Mouse (Mus musculus) CH12.LX (cell line): Measurements from ENCODE around the gene Pax4.

Experiments
- BHLHE40 ChIP-seq: IDR thresholded peaks from 2 replicates; pipeline ENCODE4 v1.6.1; 2011; ENCODE audit warnings: mild to moderate bottlenecking, low read depth, low read length, improper control_type of control experiment
- CHD2 ChIP-seq: IDR thresholded peaks from 2 replicates; pipeline ENCODE4 v1.6.1; 2011; ENCODE audit warnings: low read length, improper control_type of control experiment
- CTCF ChIP-seq, 2 experiments: IDR thresholded peaks in 1 of 2; conservative IDR thresholded peaks in 1 of 2; 2 replicates each; pipeline ENCODE4 v1.5.1; 2011 to 2012; ENCODE audit warnings: low read depth in 2 of 2, low read length in 2 of 2, improper control_type of control experiment in 1 of 2, inconsistent platforms in 1 of 2, mild to moderate bottlenecking in 1 of 2, moderate library complexity in 1 of 2
- E2F4 ChIP-seq: IDR thresholded peaks from 2 replicates; pipeline ENCODE4 v1.6.1; 2011; ENCODE audit warnings: low read depth, low read length, improper control_type of control experiment; ENCODE audit not compliant: insufficient replicate concordance
- ELF1 ChIP-seq: IDR thresholded peaks from 2 replicates; pipeline ENCODE4 v1.6.1; 2014; ENCODE audit warnings: low read depth, mild to moderate bottlenecking, inconsistent platforms, low read length, improper control_type of control experiment
- EP300 ChIP-seq: IDR thresholded peaks from 2 replicates; pipeline ENCODE4 v1.6.1; 2011; ENCODE audit warnings: low read length, improper control_type of control experiment
- GABPA ChIP-seq: IDR thresholded peaks from 2 replicates; pipeline ENCODE4 v1.6.1; 2012; ENCODE audit warnings: low read depth, low read length, improper control_type of control experiment, inconsistent platforms; ENCODE audit not compliant: insufficient replicate concordance
- IRF4 ChIP-seq: IDR thresholded peaks from 2 replicates; pipeline ENCODE4 v1.6.1; 2014; ENCODE audit warnings: low read depth, mild to moderate bottlenecking, inconsistent platforms, low read length, improper control_type of control experiment
- MAX ChIP-seq: IDR thresholded peaks from 2 replicates; pipeline ENCODE4 v1.6.1; 2011; ENCODE audit warnings: low read length, improper control_type of control experiment
- MXI1 ChIP-seq: IDR thresholded peaks from 2 replicates; pipeline ENCODE4 v1.6.1; 2011; ENCODE audit warnings: mild to moderate bottlenecking, low read depth, low read length, improper control_type of control experiment
- POLR2A ChIP-seq: IDR thresholded peaks from 2 replicates; pipeline ENCODE4 v1.6.1; 2011; ENCODE audit warnings: low read depth, mild to moderate bottlenecking, improper control_type of control experiment, low read length
- RCOR1 ChIP-seq: conservative IDR thresholded peaks from 2 replicates; pipeline ENCODE4 v1.6.1; 2012; ENCODE audit warnings: low read depth, mild to moderate bottlenecking, inconsistent platforms, low read length, improper control_type of control experiment
- SMC3 ChIP-seq: IDR thresholded peaks from 2 replicates; pipeline ENCODE4 v1.6.1; 2011; ENCODE audit warnings: low read depth, low read length, improper control_type of control experiment
- ZNF384 ChIP-seq: IDR thresholded peaks from 2 replicates; pipeline ENCODE4 v1.6.1; 2012; ENCODE audit warnings: low read depth, low read length, improper control_type of control experiment, inconsistent platforms

DNA sequence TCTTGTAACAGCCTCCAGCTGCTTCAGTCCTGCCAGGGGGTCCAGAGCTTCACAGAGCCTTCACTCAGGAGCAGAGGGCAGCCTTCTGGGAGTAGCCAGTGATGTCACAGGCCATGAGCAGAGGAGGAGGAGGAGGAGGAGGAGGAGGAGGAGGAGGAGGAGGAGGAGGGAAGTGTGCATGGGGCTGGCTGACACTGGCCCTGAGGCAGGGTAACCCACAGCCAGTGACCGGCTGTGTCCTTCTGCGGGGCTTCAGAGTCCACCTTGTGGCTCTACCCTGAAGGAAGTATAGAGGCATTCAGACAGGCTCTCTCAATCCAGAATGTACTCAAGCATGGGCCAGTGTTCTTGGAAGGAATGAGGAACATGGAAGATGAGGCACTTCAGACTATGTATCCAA lies at the start of gene Pax4:
- TF ChIP-seq BHLHE40 = no peak
- TF ChIP-seq CTCF (conservative IDR thresholded peaks at IDR 0.05 in 1 of 2, IDR thresholded peaks at IDR 0.05 in 1 of 2; ENCODE audit: low read depth in 2 of 2, low read length in 2 of 2) = no peak
- TF ChIP-seq CHD2 = no peak
- TF ChIP-seq ZNF384 = no peak
- TF ChIP-seq EP300 = no peak
- no peak for TF ChIP-seq MAX
- TF ChIP-seq E2F4 = no peak
- TF ChIP-seq ELF1 = no peak
- TF ChIP-seq GABPA = no peak
- TF ChIP-seq SMC3 = no peak
- TF ChIP-seq RCOR1 = no peak
- no peak for TF ChIP-seq MXI1
- no peak for TF ChIP-seq POLR2A
- no peak for TF ChIP-seq IRF4
